Mouse (Mus musculus): ENCODE measurements at regions not wholly inside any gene's neighbourhood (a gene's known extent, or its start where the extent isn't known, plus 50 kb on each side); places are given as distances from the start of the nearest gene placed in this dataset.
"Not testable (repeated sequence)": the region's sequence is repeated elsewhere in the genome, so short reads cannot be mapped to it uniquely, and the experiment has no call there.

DNA sequence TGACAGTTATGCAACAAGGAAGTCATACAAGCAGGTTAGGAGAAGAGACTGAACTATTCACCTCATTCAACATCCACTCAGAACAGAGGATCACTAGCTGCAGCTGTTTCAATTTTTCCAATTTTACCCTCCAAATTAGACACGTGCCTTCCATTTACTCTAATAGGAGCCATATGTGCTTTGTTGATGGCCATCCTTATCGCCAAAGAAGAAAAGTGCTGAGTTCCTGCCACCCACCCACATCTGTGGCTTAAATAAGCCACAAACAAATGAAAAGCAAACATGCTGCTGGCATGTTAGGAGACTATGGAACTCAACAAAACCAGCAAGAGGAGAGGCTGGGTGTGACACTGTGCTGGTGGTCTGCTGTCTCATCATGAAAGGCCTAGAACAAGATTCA lies 1786.1 kb downstream of the 9330182O14Rik start:
- DNase-seq (ENCODE audit: low read depth), result no peak

DNA sequence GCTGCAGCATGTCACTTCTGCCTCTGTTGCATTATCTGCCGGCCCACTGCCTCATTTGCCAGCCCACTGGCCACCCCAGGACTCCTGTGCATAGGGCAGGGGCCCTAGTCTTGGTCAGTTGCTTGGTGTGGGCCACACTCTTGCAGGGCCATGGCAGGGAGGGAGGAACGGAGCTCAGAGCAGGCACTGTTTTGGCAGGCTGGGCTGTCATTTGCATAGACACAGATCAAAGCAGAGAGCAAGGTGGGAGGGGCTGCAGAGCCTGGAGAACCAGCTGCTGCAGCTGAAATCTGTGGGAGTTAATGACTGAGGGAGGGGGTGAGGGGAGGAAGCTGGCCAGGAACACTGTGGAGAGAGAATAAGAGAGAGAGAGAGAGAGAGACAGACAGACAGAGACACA lies 1802.5 kb downstream of the 9330182O14Rik start:
- no peak for DNase-seq (ENCODE audit: low read depth)

DNA sequence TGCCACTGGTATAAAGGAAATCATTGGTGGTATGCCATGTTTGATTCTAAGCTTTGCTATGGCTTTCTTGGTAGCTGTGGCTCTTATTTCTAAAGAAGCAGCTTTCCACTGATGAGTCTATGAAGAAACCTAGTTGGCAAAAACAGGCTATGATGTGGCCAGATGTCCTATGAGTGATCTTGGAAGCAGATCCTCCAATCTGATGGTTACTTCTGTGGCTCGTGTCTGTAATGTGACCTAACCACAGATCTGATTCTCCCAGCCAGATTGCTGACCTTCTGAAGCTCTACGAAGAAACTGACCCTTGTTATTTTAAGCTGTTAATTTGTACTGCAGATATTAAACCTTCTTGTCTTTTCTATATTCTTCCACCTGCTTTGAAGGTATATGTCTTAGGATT lies 1811.1 kb downstream of the 9330182O14Rik start:
- no peak for DNase-seq (ENCODE audit: low read depth)

DNA sequence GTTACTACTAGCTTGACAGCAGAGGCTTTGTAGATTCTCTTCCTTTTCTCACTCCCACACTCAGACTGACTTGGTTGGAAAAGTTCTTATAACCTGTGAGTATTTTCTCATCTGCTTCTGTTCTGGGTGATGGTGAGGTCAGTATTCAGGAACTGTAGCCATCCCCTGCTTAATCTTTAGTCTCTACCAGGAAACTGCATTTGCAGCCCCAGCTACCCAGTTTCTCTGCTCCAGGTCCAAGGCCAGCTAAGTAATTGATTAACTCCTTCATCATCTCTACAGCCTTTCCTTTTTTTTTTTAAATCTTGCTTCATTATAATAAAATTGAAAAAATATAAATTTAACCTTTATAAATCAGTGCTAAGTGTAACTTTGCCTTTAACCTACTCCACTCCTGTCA lies 1813.7 kb downstream of the 9330182O14Rik start:
- no peak for DNase-seq (ENCODE audit: low read depth)

DNA sequence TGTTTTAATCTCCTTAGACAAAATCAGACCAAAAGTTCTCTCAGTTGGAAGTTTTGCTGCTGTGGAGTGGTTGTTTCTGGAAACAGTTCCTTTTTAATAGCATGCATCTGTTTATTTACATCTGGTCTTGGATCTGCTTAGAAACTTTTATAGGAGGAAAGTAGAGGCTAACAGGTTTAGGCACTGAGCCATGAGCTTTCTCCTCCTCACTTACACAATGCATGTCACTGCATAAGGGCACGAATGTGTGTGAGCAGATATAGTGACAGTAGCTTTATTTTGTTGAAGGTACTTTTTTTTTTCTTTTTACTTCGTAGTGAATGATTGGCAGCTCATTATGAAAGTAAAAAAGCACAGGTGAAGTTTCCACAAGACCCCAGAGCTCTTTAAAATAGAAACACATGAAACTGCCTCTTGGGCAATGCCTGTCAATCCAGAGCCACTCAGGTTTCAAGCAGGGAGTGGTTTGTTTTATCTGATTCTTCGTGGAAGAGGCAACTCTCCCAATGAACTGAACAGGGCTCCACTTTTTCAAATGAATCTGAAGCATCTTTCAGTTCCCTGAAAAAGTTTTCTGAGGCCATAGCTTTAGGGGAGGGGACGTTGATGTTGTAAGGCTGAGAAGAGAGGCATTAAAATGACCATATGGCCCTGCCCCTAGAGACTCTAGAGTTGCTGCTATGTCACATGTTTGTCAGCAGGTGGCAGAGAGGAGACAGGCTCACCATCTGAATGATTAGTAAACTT lies 1814.4 kb downstream of the 9330182O14Rik start:
- no peak for DNase-seq (ENCODE audit: low read depth)

DNA sequence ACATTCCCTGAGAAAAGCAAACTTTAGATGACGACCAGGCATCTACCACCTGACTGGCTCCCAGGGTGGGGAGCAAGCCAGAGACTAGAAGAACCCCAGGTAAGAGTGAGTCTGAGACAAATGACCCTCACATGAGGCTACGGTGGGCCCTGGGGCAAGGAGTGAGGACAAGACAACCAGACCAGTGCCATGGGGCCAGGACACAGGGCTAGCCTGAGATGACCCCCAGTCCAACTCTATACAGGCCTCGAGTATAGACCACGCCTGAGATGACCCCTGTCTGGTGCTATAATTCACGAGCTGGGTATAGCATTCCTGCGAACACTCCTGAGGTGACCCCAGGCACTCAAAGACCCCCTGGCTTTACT lies 1814.9 kb downstream of the 9330182O14Rik start:
- DNase-seq (ENCODE audit: low read depth), result no peak

DNA sequence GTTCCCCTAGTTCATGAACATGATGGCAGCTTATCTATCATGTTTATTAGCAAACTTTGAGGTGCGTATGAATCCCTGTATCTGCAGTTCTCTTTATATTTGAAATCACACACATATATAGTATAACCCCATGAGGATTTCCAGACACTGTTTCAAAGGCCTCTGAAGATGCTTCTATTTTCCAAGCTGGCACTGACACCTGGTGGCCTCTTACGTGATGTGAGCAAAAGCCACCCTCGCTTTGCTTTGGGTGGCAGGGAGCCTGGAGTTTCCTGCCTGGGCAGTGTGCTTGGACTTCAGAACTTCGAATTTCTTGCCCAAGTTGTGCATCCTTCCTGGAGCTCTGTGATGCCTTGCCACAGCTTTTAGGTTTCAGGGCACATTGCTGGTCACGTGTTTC lies 1817.1 kb downstream of the 9330182O14Rik start:
- DNase-seq (ENCODE audit: low read depth), result no peak

DNA sequence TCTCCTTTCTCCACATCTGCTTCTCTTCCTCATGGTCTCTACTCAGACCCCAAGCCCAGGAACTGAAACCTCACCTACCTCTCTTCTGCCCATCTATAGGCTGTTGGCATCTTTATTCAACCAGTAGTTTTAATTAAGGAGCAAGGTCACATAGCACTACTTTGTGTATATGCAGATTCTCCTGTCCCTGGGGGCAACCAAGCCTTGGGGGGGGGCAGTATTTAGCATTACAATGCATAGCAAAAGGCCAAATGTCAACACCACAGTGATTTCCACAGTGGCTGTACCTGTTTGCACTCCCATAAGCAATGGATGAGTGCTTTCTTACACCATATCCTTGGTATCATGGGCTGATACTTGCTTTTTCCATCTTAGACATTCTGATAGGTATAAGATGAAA lies 1826.4 kb downstream of the 9330182O14Rik start:
- DNase-seq (ENCODE audit: low read depth), result no peak

DNA sequence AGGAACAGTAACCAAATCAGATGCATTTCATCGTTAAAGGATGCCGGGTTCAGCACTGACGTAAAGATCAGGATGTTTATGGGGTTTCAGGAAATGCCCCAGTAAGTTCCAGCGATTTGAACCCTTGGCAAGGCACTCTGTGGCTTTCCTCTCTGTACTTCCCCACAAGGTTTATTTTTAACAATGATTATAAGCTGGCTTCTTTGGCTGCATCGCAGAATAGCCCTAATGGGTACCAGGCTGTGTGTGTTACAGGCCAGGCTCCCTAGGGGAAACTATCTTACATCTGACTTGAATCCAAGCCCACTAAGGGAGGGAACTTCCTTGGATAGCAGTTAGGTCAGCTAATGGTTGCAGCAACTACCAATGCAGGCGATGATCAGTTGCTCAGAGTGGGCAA lies 1836.7 kb downstream of the 9330182O14Rik start:
- DNase-seq (ENCODE audit: low read depth), result no peak

DNA sequence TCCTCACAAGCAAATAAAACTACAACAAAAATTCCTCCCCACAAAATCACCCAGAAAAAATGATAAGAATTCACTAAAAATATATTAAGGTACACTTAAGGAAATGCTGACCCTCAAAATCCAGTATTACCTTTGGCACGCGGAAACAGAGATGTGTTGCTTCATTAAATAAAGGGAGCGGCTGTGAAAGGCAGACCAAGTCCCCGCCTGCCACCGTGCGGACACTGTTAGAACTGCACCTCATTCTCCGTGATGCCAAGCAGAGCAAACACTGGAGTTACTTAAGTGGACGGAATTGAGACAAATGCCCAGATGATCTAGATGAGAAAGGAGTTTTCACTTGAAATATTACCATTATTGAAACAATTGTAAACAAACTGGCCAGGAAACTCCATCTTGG lies 1839.1 kb downstream of the 9330182O14Rik start:
- peak; percentile 66 for DNase-seq (ENCODE audit: low read depth)

DNA sequence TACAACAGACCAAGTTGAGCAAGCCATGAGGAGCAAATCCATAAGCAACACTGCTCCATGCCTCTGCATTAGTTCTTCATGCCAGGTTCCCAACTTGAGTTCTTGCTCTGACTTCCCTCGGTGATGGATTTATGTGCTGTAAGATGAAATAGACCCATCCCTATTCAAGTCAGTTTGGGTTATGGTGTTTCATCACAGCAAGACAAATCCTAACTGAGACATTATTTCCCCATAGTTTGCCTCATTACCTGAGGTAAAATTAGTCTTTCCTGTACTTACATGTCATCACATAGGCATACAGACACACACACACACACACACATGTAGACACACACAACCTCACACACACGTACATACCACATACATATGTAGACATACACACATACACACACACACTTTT lies 1843.0 kb downstream of the 9330182O14Rik start:
- no peak for DNase-seq (ENCODE audit: low read depth)

DNA sequence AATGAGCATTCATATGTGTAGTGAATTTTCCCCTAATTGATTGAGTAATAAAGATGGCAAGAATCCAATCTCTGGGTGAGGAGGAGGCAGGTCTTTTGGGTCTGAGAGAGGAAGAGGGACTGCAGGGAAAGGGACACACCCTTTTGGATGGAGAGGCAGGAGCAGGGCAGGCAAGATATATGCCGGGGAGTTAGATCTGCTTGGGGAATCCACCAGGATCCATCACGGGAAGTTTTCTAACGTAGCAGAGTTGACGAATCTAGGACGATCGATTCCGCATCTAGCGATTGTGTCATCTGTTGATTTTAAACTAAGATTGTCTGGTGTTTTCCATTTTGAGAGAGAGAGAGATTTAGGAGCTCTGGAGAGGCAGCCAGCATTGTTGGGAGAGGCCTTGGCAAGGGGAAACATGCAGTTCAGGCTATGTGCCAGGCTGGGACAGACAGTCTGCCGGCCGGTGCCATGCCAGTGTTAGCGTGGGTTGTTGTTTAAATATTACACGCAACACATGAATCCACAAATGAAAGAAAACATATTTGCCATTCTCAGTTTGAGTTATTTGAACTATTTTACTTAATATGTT lies 1843.6 kb downstream of the 9330182O14Rik start:
- DNase-seq (ENCODE audit: low read depth), result no peak

DNA sequence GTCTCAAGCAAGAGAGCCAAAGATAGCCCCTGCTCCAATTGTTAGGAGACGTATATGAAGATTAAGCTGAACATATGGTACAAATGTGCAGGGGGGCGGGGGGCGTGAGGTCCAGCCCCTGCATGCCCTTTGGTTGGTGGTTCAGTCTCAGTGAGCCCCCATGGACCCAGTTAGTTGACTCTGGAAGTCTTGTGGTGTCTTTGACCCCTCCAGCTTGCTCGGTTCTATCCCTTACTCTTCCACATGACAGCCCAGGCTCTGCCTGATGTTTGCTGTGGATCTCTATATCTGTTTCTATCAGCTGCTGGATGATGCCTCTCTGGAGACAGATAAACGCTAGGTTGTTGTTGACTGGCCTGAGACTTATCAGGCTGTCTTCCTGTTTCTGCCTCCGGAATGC lies 1849.1 kb downstream of the 9330182O14Rik start:
- DNase-seq (ENCODE audit: low read depth), result no peak

DNA sequence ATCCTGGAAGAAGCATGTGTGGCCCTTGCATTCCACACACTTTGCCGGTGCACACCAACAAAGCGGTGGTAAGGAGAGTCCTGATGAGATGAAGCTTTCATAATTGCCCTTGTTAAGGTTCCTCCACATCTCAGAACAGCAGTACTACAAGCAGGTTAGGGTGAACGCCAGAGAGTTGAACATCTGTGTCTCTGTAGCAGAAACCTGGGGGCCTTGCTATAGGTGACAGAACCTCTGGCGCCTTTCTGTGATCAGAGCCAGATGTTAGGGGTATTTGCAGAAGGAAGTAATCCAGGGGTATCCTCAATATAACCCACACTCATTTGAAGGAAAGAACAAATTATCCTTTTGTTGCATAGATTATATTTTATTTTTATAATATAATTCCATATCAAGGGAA lies 1850.1 kb downstream of the 9330182O14Rik start:
- no peak for DNase-seq (ENCODE audit: low read depth)

DNA sequence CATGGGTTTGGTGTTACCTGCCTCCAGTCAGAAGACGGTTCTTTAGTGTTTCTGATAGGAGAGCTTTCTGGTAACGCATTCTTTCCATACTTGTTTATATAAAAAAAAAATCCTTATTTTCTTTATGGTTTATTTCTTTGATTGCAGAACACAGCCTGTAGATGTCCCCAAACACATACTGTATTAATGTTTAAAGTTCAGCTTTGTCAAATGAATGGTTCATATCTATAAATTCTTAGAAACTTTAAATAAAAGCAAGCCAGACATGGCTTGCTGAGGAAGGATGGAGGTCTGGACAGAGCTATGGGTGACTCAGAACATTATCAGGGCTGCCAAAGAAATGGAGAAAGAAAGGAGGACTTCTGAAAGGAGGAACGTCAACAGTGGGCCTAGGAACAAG lies 1852.1 kb downstream of the 9330182O14Rik start:
- no peak for DNase-seq (ENCODE audit: low read depth)

DNA sequence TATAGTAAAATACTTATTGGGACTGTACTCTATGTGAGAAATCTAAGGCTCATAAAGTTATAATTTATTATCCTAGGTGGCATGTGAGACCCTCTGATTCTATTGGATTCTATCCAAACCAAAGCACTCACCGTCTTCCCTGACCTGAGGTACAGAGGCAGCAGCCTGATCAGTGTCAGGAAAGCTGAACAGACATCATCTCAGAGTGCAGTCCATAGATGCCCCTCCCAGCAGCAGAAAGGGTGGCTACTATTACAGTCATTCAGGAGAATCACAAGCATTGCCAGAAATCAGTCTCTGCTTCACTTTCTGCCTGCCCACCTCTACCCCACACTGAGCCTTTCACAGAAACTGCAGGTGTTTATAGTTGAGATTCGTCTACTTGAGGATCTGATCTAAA lies 1854.9 kb downstream of the 9330182O14Rik start:
- DNase-seq (ENCODE audit: low read depth), result no peak

DNA sequence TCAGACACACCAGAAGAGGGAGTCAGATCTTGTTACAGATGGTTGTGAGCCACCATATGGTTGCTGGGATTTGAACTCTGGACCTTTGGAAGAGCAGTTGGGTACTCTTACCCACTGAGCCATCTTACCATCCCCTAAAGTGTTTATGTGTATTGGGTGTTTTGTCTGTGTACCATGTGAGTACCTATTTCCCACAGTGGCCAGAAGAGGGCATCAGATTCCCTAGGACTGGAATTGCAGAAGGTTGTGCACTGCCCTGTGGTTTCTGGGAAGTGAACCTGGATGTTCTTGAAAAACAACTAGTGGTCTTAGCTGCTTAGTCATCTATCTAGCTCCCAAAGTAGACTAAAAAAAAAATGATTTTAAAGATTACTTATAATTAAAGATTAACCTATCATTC lies 1857.7 kb downstream of the 9330182O14Rik start:
- no peak for DNase-seq (ENCODE audit: low read depth)

DNA sequence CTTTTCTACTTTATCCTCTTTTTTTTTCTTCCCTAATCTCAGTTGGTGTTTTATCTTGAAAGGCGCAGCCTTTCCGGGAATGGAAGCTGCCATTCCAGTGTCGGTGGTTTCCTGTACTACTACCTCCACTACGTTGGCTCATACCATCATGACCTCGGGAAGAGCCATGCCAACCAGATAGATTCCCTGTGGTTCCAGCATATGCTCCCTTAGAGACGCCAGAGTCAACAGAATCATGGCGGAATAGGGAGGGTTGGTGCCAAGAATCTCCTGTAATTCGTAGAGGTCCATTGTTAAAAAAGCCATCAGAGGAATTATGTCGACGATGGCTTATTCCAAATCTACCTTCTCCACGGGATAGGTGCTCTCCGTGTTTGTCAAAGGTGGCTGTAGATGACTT lies 1898.1 kb downstream of the 9330182O14Rik start:
- not testable (repeated sequence) for DNase-seq (ENCODE audit: low read depth)

DNA sequence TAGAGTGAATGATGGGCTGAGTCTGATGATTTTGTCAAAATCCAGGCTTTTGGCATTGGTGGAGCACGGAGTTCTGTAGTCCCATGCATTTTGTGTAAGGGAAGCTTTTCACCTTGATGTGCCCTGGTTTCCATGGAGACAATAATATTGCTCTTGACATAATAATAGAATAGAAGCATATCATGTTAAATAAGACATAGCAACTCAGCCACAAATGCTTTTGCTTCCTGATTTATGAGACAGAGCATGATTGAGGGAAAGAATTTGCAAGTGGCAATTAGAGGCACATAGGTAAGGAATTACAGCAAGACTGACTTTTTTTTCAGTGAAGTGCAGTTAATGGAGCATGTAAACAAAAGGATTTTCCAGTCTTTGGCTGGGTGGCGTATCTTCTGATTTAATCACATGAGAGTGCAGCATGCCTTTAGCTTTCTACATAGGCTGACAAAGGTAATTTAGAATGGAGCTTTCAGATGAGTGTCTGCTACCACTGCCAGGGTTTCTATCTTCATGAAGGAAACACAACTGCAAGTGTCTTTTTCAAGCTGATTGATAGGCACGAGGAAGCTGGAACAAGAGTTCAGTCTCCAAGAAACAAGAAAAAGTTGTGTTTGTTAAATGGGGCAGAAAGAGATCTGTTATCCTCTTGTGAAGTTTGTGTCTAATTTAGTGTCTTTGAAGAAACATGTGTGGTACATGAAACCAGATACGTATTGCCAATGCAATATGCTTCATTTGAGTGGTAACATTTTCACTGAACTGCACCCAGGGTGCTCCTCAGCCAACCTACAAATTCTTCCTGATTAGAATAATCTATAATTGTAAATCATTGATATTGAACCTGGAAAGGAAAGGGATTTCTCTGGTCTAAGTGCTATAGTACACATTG lies 1913.2 kb downstream of the 9330182O14Rik start:
- DNase-seq (ENCODE audit: low read depth), result no peak

DNA sequence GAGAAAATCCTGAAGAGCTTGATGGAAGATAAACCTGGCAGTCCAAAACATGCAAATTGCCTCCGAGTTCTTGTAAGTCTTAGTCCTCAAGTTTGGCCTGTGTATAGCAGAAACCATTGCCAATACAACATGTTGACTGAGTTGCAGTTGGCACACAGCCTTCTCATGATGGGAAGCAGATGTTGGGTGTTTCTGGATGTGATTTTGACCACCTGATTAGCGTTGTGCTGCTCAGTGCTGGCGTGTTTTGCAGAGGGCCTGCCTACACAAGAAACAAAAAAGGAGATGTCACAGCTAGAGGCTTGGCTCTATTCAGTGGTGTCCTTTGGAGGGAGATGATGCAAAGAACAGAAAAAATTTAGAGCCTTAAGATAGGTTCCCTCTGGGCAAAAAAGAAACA lies 1922.6 kb downstream of the 9330182O14Rik start:
- peak; percentile 86 for DNase-seq (ENCODE audit: low read depth)

DNA sequence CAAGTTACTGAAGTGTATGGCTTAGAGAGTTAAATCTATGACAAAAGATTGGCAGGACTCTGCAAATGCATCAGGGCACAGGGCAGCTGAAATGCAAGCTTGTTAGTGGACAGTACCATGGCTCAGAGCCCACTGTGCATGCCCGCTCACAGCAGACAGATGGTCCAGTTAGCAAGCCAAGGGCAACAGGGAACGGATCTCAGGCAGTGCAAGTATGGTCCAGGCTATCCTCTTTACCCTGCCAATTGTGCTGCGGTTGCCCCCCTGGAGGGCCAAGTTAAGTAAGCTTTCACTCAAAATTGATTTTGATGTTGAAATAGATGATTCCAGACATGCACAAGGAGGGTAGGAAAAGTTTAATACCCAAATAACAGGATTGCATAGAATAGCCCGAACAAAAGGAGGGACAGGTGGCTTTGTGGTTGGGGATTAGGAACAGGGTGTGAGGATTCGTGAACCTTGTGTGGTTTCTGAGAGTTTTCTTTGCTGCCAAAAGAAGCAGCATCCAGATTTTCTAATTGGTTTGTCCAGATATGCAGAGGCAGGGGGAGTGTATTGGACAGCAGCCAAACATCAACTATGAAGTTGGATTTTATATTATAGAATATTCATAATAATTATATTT lies 1934.2 kb downstream of the 9330182O14Rik start:
- DNase-seq (ENCODE audit: low read depth), result peak; percentile 57

DNA sequence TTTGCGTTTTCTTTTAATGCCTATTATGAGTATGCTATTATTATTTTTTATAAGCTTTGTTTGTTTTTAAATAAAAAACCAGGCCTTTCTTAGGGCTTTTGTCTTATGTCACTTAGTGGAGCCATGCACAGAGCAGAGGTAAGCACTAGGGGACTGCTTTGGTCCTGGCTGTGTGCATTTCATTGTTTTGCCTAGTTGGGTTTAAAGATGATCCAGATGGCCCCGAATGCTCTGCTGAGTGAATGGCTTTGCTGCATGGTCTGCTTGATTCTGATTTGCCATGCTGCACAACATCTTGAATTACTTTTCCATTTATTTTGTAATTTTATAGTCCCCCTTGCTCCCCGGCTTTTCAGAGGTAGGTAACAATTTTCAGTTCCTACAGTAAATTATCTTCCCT lies 1934.9 kb downstream of the 9330182O14Rik start:
- DNase-seq (ENCODE audit: low read depth), result no peak

DNA sequence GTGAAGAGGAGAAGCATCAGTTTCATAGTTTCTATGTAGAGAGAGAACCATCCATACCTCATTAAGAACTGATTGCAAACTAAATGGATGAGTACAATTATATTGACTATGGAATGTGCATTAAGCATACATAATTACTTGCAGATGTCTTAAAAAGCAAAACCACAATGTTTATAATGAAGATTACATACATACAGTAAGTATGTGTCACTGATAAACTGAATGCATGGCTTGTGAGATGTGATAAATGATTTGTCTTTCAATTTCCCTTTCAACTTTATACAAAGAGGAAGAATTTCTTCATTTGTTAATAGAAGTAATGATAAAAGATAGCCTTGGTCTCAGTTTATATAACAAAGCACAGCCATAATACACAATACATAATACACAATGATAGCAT lies 1939.3 kb downstream of the 9330182O14Rik start:
- DNase-seq (ENCODE audit: low read depth), result no peak

Measured in fibroblast of lung, adult 2 months (primary cell).